Mouse (Mus musculus) brain, embryonic 14.5 days (tissue): ENCODE measurements around the gene Fndc3b.

Experiments
- CTCF ChIP-seq: fragments of 200-500 bp; IDR thresholded peaks from 2 replicates; pipeline ENCODE4 v1.5.1; 2012; ENCODE audit warnings: inconsistent platforms, mild to moderate bottlenecking, moderate library complexity, borderline replicate concordance; ENCODE audit not compliant: insufficient read depth, insufficient read length; ENCODE audit errors: extremely low read depth
- POLR2A ChIP-seq: fragments of 200-500 bp; IDR thresholded peaks from 2 replicates; pipeline ENCODE4 v1.6.1; 2012; ENCODE audit warnings: mild to moderate bottlenecking, inconsistent platforms, borderline replicate concordance; ENCODE audit not compliant: poor library complexity, insufficient read depth, insufficient read length, severe bottlenecking; ENCODE audit errors: extremely low read depth

- TF ChIP-seq CTCF (no peak), POLR2A (no peak)
Observed at GRCm38 (mm10) chr3:27533721-27534120, 177.4 kb downstream of the Fndc3b start.
